Mouse (Mus musculus) megakaryocyte, embryonic 14.5 days (primary cell): ENCODE data around the gene Slc16a10.

ENCODE experiments used
- FLI1 ChIP-seq: IDR thresholded peaks from 2 replicates; pipeline ENCODE4 v1.6.1; 2012; ENCODE audit warnings: low read length, inconsistent platforms, mixed read lengths
- GATA1 ChIP-seq: IDR thresholded peaks from 3 replicates; pipeline ENCODE4 v1.6.1; 2012; ENCODE audit warnings: mixed read lengths, low read length, inconsistent platforms, borderline replicate concordance

- TF ChIP-seq GATA1 (no peak; the same call in 2 of the 3 replicates), FLI1 (no peak)
These were observed 824 bp downstream of the Slc16a10 start for GRCm38 (mm10) chr10:40141016-40141851.
